Mouse (Mus musculus) limb, embryonic 13.5 days (tissue): ENCODE measurements around the gene Neurl1a. TPM values are rescaled to one million over a fixed set of nuclear protein-coding genes. Genes with fewer than 3 reads are reported as not detected.

Experiments used
- ATAC-seq: fragments of 200-750 bp; cut with Nextera tagmentation; 2 replicates; pipeline ENCODE4 v1.8.0; 2017; ENCODE audit warnings: low read depth, moderate number of reproducible peaks, moderate TSS enrichment; ENCODE audit not compliant: low FRiP score
- H3K27ac ChIP-seq: fragments of 300-500 bp; sonication (generic); 2 replicates; pipeline ENCODE4 v1.5.1; 2015; ENCODE audit warnings: inconsistent platforms, mild to moderate bottlenecking, moderate library complexity
- H3K27me3 ChIP-seq: fragments of 300-500 bp; sonication (generic); 2 replicates; pipeline ENCODE4 v1.6.1; 2015; ENCODE audit warnings: mild to moderate bottlenecking, inconsistent platforms
- H3K36me3 ChIP-seq: fragments of 300-500 bp; sonication (generic); 2 replicates; pipeline ENCODE4 v1.6.1; 2015; ENCODE audit warnings: inconsistent platforms, mild to moderate bottlenecking, moderate library complexity
- H3K4me1 ChIP-seq: fragments of 300-500 bp; sonication (generic); 2 replicates; pipeline ENCODE4 v1.6.1; 2015; ENCODE audit warnings: inconsistent platforms
- H3K4me2 ChIP-seq: fragments of 300-500 bp; sonication (generic); replicated peaks from 2 replicates; pipeline ENCODE4 v1.6.1; 2015; ENCODE audit warnings: inconsistent platforms, mild to moderate bottlenecking, moderate library complexity
- H3K4me3 ChIP-seq: fragments of 300-500 bp; sonication (generic); 2 replicates; pipeline ENCODE4 v1.5.1; 2015; ENCODE audit warnings: moderate library complexity, mild to moderate bottlenecking, inconsistent platforms
- H3K9ac ChIP-seq: fragments of 300-500 bp; sonication (generic); 2 replicates; pipeline ENCODE4 v1.6.1; 2015; ENCODE audit warnings: mild to moderate bottlenecking, inconsistent platforms
- H3K9me3 ChIP-seq: fragments of 300-500 bp; sonication (generic); 2 replicates; pipeline ENCODE4 v1.6.1; 2016; ENCODE audit warnings: inconsistent platforms
- WGBS: fragments of 180-500 bp; shearing (Covaris S2); methylation state at CpG from one replicate; pipeline ENCODE4 v1.1.7; 2015; 5-methylcytosine and 5-hydroxymethylcytosine counted together
- polyA plus RNA-seq: library from polyadenylated mRNA; unstranded; fragments of >200 nt; fragmentation: Nextera tagmentation; extraction: Ambion mirVana; gene quantifications from 2 replicates; pipeline ENCODE4 v1.2.1, GENCODE M21; 2015

Gene Neurl1a
- polyA plus RNA-seq, 1 experiment from 2014 or later, result 7.9 TPM

DNA sequence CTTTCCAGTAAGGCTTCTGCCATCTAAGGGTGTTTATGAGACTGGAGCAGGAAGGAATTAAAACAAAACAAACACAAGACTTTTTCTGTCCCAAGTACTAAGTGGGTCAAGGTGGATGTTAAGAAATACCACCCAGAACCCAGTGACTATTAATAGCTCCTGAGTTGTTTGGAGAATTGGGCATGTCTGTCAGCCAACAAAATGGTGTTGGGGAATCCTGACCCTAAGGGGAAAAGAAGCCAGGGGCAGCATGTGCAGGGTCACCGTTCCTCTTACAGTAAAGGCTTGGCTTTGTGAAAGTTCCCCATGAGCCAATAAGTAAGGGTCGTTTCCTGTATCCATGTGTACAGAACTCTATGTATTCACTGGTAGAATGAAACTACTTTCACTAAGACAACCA is 76.4 kb downstream of the Neurl1a start:
- 52% methylated on average over 2 of the region's 2 CpGs for WGBS

DNA sequence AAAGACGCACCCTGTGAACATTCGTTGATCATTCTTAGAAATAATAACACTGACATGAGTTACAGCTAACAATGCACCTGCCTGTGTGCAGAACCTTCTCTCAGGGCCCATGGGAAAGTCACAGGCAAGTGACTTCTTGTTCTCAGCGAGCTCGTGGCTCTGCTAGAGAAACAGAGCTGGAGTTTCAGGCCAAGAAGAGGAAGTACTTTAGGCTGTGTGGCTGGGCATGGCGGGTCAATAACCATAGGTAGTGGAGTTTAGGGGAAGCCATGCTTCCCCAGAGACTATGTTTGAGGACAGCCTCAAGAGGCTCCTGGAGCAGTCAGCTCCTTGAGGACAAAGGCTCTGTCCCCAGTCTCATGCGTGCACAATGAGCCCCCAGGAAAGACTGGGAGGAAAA is 77.3 kb downstream of the Neurl1a start:
- Histone ChIP-seq H3K36me3 (no peaks in the 10 kb centered on the region), H3K4me2 (no peak overlapping the region), H3K4me3 (no peak overlapping the region), H3K9me3 (no peaks in the 10 kb centered on the region), H3K4me1 (peaks cover 17% of the 10 kb centered on the region), H3K27ac (no peak overlapping the region), H3K27me3 (peaks cover 49% of the 10 kb centered on the region), H3K9ac (no peak overlapping the region)
- 69% methylated on average over 6 of the region's 6 CpGs for WGBS
- no peak for ATAC-seq

More for the DNA sequence above, 76.4 kb downstream of the Neurl1a start:
- Histone ChIP-seq H3K27ac (no peak overlapping the region), H3K9me3 (no peaks in the 10 kb centered on the region), H3K27me3 (peaks cover 56% of the 10 kb centered on the region), H3K4me1 (peaks cover 17% of the 10 kb centered on the region), H3K4me3 (no peak overlapping the region), H3K9ac (no peak overlapping the region), H3K36me3 (no peaks in the 10 kb centered on the region), H3K4me2 (no peak overlapping the region)
- no peak for ATAC-seq

DNA sequence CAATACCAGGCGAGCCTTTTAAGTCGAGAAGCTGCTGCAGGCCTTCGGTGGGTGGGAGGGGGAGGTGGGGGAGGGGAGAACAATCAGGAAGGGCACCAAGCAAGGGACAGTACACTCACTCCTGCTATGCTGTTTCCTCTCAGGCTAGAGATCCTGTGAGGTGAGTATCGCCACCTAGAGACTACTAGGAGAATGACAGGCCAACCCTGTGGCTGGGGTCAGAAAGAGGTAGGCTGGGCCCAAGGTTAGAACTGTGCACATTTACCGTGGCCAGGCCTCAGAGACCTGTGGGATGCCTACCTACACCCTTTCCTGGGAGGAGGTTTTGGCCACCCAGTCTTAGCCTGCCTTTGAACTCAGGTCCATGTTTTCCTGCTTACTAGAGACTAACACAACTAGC is 81.0 kb downstream of the Neurl1a start:
- Histone ChIP-seq H3K4me2 (no peak overlapping the region), H3K4me3 (no peak overlapping the region), H3K36me3 (peaks cover 21% of the 10 kb centered on the region), H3K9me3 (no peaks in the 10 kb centered on the region), H3K4me1 (peaks cover 8% of the 10 kb centered on the region; the same call in 1 of the 2 replicates), H3K27ac (no peak overlapping the region), H3K27me3 (peaks cover 12% of the 10 kb centered on the region), H3K9ac (no peak overlapping the region)
- WGBS, result 4% methylated on average over 5 of the region's 5 CpGs
- ATAC-seq, result peak; percentile 21; the same call in 1 of the 2 replicates

DNA sequence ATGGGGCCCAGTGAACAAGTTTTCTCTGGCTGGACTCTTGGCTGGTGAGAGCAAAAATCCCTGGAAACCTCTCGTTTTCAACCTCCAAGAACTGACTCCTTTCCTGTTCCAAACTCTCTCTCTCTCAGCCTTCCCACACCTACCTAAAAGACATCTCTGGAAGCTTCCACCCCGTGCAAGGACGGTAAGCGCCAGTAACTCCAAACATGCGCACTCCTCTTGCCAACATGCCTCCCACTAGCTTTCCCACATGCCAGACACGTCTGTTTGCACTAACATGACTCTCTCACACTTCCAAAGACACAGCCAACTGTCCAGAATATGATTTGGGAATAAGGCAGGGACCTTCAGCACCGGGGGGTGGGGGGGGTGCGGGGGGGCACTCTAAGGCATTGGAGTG is 82.6 kb downstream of the Neurl1a start:
- ATAC-seq, result no peak

DNA sequence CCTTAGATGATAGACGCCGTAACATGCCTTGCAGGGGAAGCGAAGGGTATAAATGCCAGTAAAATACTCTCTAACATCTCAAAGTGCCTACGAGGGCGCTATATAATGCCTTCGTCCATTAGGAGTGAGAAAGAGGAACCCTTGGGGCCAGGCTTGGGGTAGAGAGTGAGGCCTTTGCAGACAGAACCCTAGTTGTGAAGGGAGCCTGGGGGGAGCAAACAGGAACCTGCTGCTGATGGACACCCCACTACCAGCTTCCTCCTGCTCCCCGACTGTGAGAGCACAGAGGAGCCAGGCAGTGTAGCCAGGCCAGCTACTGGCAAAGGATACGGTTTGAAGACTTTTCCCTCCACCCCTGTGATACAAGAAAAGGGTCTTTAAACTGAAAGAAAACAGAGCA is 85.0 kb downstream of the Neurl1a start:
- 86% methylated on average over 8 of the region's 8 CpGs for WGBS
- H3K9me3 ChIP-seq, result no peaks in the 10 kb centered on the region
- no peak overlapping the region for H3K9ac ChIP-seq
- H3K4me1 ChIP-seq, result peaks cover 4% of the 10 kb centered on the region; the same call in 1 of the 2 replicates
- no peaks in the 10 kb centered on the region for H3K27me3 ChIP-seq
- ATAC-seq, result no peak
- no peak overlapping the region for H3K4me3 ChIP-seq
- H3K4me2 ChIP-seq, result no peak overlapping the region
- no peak overlapping the region for H3K27ac ChIP-seq
- H3K36me3 ChIP-seq, result peaks cover 54% of the 10 kb centered on the region

More for the DNA sequence above, 82.6 kb downstream of the Neurl1a start:
- Histone ChIP-seq H3K4me2 (no peak overlapping the region), H3K27me3 (peaks cover 3% of the 10 kb centered on the region; the same call in 1 of the 2 replicates), H3K9me3 (no peaks in the 10 kb centered on the region), H3K36me3 (peaks cover 30% of the 10 kb centered on the region), H3K4me3 (no peak overlapping the region), H3K27ac (no peak overlapping the region), H3K9ac (no peak overlapping the region), H3K4me1 (peaks cover 4% of the 10 kb centered on the region; the same call in 1 of the 2 replicates)
- WGBS, result 85% methylated on average over 8 of the region's 8 CpGs

DNA sequence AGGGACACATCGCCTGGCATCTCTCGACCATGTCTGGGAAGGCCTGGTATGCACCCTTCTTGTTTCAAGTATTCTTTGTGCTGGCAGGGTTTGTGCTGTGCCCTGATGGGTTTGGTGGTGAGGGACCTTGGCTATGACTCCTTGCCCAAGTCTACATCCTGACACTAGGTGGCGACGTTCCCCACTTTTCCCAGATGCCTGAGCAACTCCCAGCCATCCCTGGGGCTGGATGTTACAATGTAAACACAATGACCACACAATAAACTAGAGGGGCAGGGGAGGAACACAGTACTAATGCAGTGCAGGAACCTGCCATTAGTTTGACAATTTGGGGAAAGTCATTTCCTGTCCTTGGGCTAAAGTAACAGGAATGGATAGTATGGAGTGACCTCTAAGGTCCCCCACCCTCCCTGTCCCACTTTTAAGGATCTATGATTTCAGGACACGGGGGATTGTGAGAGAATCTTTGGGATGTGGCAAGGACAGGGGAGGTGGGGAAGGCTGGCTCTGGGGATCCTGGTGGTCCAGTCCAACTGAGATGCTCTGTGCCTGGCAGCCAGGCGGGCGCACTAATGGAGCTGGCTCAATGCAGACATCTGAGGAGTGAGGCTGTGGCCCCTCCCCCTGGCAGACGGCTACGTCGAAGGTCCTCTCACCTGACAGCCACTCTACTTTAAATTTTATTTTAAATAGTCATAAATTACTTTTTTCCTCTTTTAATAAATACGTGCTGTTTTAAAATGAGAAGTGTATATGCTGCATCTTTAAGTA is 85.9 kb downstream of the Neurl1a start:
- H3K4me1 ChIP-seq, result peaks cover 4% of the 10 kb centered on the region; the same call in 1 of the 2 replicates
- WGBS, result 44% methylated on average over 11 of the region's 11 CpGs
- H3K4me2 ChIP-seq, result no peak overlapping the region
- H3K9me3 ChIP-seq, result no peaks in the 10 kb centered on the region
- no peak overlapping the region for H3K27ac ChIP-seq
- H3K4me3 ChIP-seq, result no peak overlapping the region
- peaks cover 63% of the 10 kb centered on the region for H3K36me3 ChIP-seq
- H3K9ac ChIP-seq, result no peak overlapping the region
- H3K27me3 ChIP-seq, result no peaks in the 10 kb centered on the region
- peak; percentile 6; the same call in 1 of the 2 replicates for ATAC-seq

DNA sequence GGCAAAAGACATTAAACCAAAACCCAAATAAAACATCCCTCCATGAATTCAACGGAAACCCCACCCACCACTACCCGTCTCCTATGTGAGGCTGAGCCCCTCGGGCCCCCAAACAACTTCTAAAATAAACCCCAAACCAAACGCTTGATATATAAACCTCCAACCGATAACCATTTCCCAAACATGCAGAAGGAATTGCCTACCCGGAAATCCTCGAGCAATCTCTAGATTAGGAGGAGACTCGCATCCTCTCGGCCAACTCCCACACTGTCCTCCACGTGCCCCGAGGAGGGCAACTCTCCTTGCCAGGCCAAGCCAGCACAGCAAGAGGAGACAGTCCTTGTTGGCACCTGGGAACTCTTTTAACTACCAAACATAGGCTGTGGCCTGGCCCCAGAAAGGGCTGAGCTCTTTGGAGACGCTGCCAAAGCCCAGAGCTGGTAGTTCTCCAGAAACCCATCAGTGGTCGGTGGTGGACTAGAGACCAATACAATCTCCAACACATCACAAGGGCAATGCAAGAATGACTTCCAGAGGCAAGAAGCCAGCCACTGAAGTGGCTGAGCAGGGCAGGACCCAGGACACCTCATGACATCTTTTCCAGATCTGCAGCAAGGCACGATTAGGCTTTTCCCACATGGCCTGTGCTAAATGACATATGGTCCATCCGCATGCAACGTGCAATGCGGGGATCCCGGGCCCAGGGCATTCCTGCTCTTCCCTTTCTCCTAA is 87.6 kb downstream of the Neurl1a start:
- 87% methylated on average over 18 of the region's 18 CpGs for WGBS
- Histone ChIP-seq H3K36me3 (peaks cover 80% of the 10 kb centered on the region), H3K9me3 (no peaks in the 10 kb centered on the region), H3K4me3 (no peak overlapping the region), H3K9ac (no peak overlapping the region), H3K4me2 (no peak overlapping the region), H3K4me1 (no peaks in the 10 kb centered on the region), H3K27me3 (no peaks in the 10 kb centered on the region), H3K27ac (no peak overlapping the region)
- ATAC-seq, result no peak

DNA sequence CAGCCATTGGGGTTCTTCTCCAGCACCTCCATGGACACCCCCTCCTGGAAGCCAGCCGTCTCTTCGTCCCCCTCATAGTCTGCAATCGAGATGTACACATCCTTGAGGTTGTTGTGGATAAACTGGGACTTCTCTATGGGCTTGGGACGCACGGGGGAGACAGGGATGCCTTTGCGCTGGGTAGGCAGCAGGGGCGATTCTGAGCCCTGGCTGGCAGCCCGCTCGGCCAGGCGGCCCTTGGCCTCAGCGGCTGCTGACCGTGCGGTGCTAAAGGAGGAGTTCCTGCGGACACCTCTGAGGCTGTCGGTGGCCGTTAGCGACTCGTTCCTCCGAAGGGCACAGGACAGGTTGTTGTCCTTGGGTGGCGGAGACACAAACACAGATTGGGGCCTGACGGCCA is 88.4 kb downstream of the Neurl1a start:
- no peak overlapping the region for H3K27ac ChIP-seq
- no peaks in the 10 kb centered on the region for H3K4me1 ChIP-seq
- no peak overlapping the region for H3K4me2 ChIP-seq
- peaks cover 82% of the 10 kb centered on the region for H3K36me3 ChIP-seq
- H3K9ac ChIP-seq, result no peak overlapping the region
- no peak overlapping the region for H3K4me3 ChIP-seq
- no peaks in the 10 kb centered on the region for H3K27me3 ChIP-seq
- H3K9me3 ChIP-seq, result no peaks in the 10 kb centered on the region
- WGBS, result 89% methylated on average over 21 of the region's 21 CpGs
- ATAC-seq, result no peak

DNA sequence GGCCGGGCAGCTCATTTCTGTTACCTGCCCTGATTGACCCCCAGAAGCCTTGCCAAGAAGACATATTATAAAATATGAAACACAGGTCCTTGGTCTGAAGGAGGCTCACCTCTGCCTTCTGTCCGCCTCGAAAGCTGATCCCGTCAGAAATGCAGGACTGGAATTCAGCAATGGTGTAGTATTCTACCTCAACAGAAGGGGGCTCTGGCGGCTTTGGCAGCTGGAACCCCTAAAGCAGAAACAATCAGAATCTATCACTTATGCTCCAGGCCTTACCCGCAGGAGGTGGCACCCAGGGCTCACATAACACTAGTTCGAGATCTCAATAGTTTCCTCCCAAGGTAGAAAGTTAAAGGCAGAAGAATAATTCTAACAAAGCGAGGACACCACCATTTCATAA is 91.1 kb downstream of the Neurl1a start:
- ATAC-seq, result no peak
- H3K36me3 ChIP-seq, result peaks cover 94% of the 10 kb centered on the region

DNA sequence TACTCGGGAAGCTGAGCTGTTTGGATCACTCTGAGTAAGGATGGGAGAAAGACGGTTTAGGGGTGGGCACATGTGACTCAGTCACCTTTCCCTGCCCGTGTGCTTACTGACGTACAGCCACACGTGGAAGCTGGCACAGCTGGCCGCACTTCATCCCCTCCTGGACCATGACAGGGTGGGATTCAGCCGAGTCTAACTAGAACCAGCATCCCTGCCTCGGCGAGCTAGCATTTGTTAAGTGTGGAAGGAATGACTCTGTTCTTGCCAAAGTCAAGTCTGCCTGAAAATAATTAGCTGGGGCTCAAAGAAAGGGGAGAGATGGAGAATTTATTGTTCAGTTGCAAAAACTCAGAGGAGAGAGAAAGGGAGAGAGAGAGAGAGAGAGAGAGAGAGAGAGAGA is 91.9 kb downstream of the Neurl1a start:
- ATAC-seq, result no peak
- WGBS, result 67% methylated on average over 9 of the region's 9 CpGs

More for the DNA sequence above, 91.1 kb downstream of the Neurl1a start:
- WGBS, result 57% methylated on average over 8 of the region's 8 CpGs
- H3K9ac ChIP-seq, result 0 out of 2 replicates have a peak overlapping the region, but pooled peaks have one; percentile 1
- H3K4me3 ChIP-seq, result no peak overlapping the region
- H3K27me3 ChIP-seq, result no peaks in the 10 kb centered on the region
- H3K9me3 ChIP-seq, result no peaks in the 10 kb centered on the region
- H3K4me2 ChIP-seq, result no peak overlapping the region
- no peak overlapping the region for H3K27ac ChIP-seq
- H3K4me1 ChIP-seq, result no peaks in the 10 kb centered on the region

DNA sequence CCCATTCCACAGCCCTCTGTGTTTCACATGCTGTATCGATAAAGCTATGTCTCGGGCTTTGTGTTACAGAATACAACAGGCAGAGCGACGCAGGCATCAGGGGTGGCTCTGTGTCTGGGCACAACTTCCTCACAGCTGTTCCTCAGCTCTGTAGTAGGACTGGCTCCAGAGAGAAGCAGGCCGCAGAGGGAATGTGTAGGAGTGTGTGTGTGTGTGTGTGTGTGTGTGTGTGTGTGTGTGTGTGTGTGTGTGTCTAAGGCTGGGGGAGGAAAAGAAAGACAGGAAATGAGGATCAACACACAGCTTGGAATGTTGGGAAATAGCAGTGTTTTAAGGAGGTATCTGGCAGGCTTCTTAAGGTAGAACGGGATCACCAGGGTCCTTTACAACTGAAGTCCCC is 98.1 kb downstream of the Neurl1a start:
- peaks cover 99% of the 10 kb centered on the region for H3K36me3 ChIP-seq
- no peak overlapping the region for H3K9ac ChIP-seq
- 0 out of 2 replicates have a peak, but pooled peaks cover 5% of the 10 kb centered on the region for H3K4me1 ChIP-seq
- H3K4me3 ChIP-seq, result no peak overlapping the region
- 70% methylated on average over 6 of the region's 6 CpGs for WGBS
- no peak for ATAC-seq
- no peak overlapping the region for H3K4me2 ChIP-seq
- H3K27me3 ChIP-seq, result no peaks in the 10 kb centered on the region
- H3K9me3 ChIP-seq, result no peaks in the 10 kb centered on the region
- no peak overlapping the region for H3K27ac ChIP-seq

More for the DNA sequence above, 91.9 kb downstream of the Neurl1a start:
- Histone ChIP-seq H3K27me3 (no peaks in the 10 kb centered on the region), H3K9ac (no peak overlapping the region), H3K4me2 (no peak overlapping the region), H3K27ac (0 out of 2 replicates have a peak overlapping the region, but pooled peaks have one; percentile 15), H3K9me3 (no peaks in the 10 kb centered on the region), H3K4me1 (no peaks in the 10 kb centered on the region), H3K36me3 (peaks cover 97% of the 10 kb centered on the region), H3K4me3 (no peak overlapping the region)

DNA sequence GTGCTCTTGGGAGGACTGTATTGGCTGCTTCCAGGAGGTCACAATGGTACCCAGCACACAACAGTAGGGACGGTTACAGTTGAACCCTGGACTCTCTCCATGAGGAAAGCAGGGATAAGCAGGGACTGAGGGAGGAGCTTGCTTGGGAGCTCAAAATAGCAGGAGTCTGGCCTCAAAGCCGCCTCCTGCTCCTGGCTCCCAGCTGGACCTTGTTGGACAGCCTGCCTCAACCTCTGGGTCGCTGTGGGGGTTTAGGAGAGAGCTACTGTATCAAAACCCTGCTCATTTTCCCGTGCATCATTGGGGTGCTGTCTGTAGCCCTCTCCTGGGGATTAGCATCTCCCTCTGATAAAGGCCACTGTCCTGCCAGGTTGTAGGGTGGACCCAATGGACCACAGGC is 100.8 kb downstream of the Neurl1a start:
- Histone ChIP-seq H3K27ac (peak overlapping the region; percentile 28; the same call in 1 of the 2 replicates), H3K4me3 (no peak overlapping the region), H3K4me1 (0 out of 2 replicates have a peak, but pooled peaks cover 5% of the 10 kb centered on the region), H3K36me3 (peaks cover 99% of the 10 kb centered on the region), H3K9ac (no peak overlapping the region), H3K27me3 (no peaks in the 10 kb centered on the region), H3K9me3 (no peaks in the 10 kb centered on the region), H3K4me2 (no peak overlapping the region)
- no peak for ATAC-seq
- WGBS, result 82% methylated on average over 4 of the region's 4 CpGs
